Mouse (Mus musculus) CD4-positive, CD25-positive, alpha-beta regulatory T cell (primary cell): Measurements from ENCODE around the gene Nectin1. TPM values are rescaled to one million over a fixed set of nuclear protein-coding genes. Genes with fewer than 3 reads are reported as not detected.

Experiments used
- polyA plus RNA-seq: library from polyadenylated mRNA; unstranded; fragments of 100-300 nt; shearing (Covaris generic); gene quantifications from one replicate; pipeline ENCODE4 v1.2.1, GENCODE M21; 2017

Nectin1 gene
- polyA plus RNA-seq, result 0.10 TPM

GRCm38 (mm10) chr9:43743647-43744137 lies at the start of gene Nectin1:
TSS of gene Nectin1 (plus strand) at chr9:43743984.

